17 mouse cellular contexts compared by ENCODE assay signal in genomic region chr8:79490739-79491138, GRCm38 (mm10).
DNase-seq lines count a peak whose midpoint lies in the region; ATAC-seq and TF ChIP-seq lines count a peak whose summit lies in the region.
"Had no signal": no experiment of that assay in that cellular context is flagged by ENCODE, and none has a peak within 500 bp of the region (broad histone marks: within the 10 kb centered on the region; RNA-seq: fewer than 3 reads in every experiment).

No protein-coding gene starts in this region.

- no peak for TF ChIP-seq CTCF in lung, postnatal 0 days (IDR thresholded peaks at IDR 0.05)
- TF ChIP-seq CTCF in Patski (IDR thresholded peaks at IDR 0.05), result no peak

- WGBS in lung, postnatal 0 days, result 38% methylated on average over 4 of the region's 4 CpGs

- intact Hi-C loops in heart, postnatal 14 days (cut with DNase I), result loop anchor here (5.0 kb wide), 1 partner anchor 148 kb away; no protein-coding TSS in a partner anchor

- POLR2A ChIA-PET in Patski (lab: Charles Lee), result no interaction called here

- no peaks in the 10 kb centered on the region for H3K9me3 ChIP-seq in lung, postnatal 0 days (ENCODE audit: low read length)
- H3K9me3 ChIP-seq: heart, embryonic 15.5 days had no signal

- TF ChIP-seq EP300 in lung, postnatal 0 days (IDR thresholded peaks at IDR 0.05), result no peak

- DNase-seq in heart, adult 11 months, result peak; percentile 75
- DNase-seq in heart, postnatal 14 days, result no peak
- peak; percentile 35 for DNase-seq in lung, postnatal 0 days (ENCODE audit: low spot score)
- no peak for DNase-seq in lung, postnatal 14 days
- DNase-seq in Patski (ENCODE audit: low read depth, low spot score), result peak; percentile 59
- DNase-seq in embryo, embryonic 10.5 days (ENCODE audit: low spot score), result peak; percentile 24
- DNase-seq in ovary, postnatal 10 days (ENCODE audit: low spot score), result no peak
- DNase-seq in cerebellum, adult 8-10 months, result no peak
- DNase-seq: cerebellum, adult 11-12 months; cerebellum, postnatal 36 days; kidney, adult 8-10 months; layer of hippocampus, postnatal 36 days; liver; liver, postnatal 0 days; thymus, postnatal 25 days had no signal

- H3K4me2 ChIP-seq in lung, postnatal 0 days (replicated peaks; ENCODE audit: low read depth, low read length), result no peak overlapping the region
- H3K4me2 ChIP-seq: heart, embryonic 15.5 days; hindbrain, embryonic 14.5 days had no signal

- no peak overlapping the region for H3K27ac ChIP-seq in lung, postnatal 0 days (ENCODE audit: low read length)
- H3K27ac ChIP-seq: heart, embryonic 15.5 days; hindbrain, embryonic 14.5 days had no signal

- CTCF ChIA-PET in Patski (lab: Charles Lee), result no interaction called here

- no peak for ATAC-seq in lung, postnatal 0 days
- peak; percentile 76 for ATAC-seq in Patski
- ATAC-seq: liver, postnatal 0 days had no signal

- H3K27me3 ChIP-seq in lung, postnatal 0 days (replicated peaks; ENCODE audit: insufficient read depth, low read length), result no peaks in the 10 kb centered on the region
- H3K27me3 ChIP-seq in Patski, result no peaks in the 10 kb centered on the region
- H3K27me3 ChIP-seq: heart, embryonic 15.5 days had no signal

- no peak overlapping the region for H3K9ac ChIP-seq in lung, postnatal 0 days (replicated peaks; ENCODE audit: low read depth)
- H3K9ac ChIP-seq: heart, embryonic 15.5 days; hindbrain, embryonic 14.5 days; liver, postnatal 0 days had no signal

- H3K4me1 ChIP-seq in lung, postnatal 0 days (ENCODE audit: insufficient read depth, low read depth, low read length), result no peaks in the 10 kb centered on the region

- H3K36me3 ChIP-seq in lung, postnatal 0 days (ENCODE audit: insufficient read depth, low read length), result no peaks in the 10 kb centered on the region
- H3K36me3 ChIP-seq: heart, embryonic 15.5 days had no signal

- in situ Hi-C loops in Patski (cut with MboI; ENCODE audit: low pct_unique_long_range_greater_than_20kb), result loop anchor here (10.0 kb wide), 1 partner anchor 276 kb away; no protein-coding TSS in a partner anchor

- H3K4me3 ChIP-seq in lung, postnatal 0 days (ENCODE audit: low read depth, low read length), result no peak overlapping the region
- H3K4me3 ChIP-seq: heart, embryonic 15.5 days had no signal

Comparison
In these comparisons a context has a peak if more than half of its experiments do, and no peak if none do; other contexts are left out.
1. DNase-seq: peak in heart, adult 11 months (single experiment), lung, postnatal 0 days (single experiment), Patski (single experiment) and embryo, embryonic 10.5 days (single experiment); none in heart, postnatal 14 days (0 of 2), lung, postnatal 14 days (single experiment), ovary, postnatal 10 days (single experiment) and cerebellum, adult 8-10 months (single experiment).